Mouse (Mus musculus) lung, adult 18-20 months (tissue): ENCODE measurements around the gene Pmm1.
"Not testable (repeated sequence)": the region's sequence is repeated elsewhere in the genome, so short reads cannot be mapped to it uniquely, and the experiment has no call there.

Experiments
- DNase-seq, 2 experiments: peaks; one replicate each; pipeline ENCODE4 v3.0.0; 2022; ENCODE audit warnings: mixed read lengths in 2 of 2

Gene Pmm1

GRCm38 (mm10) chr15:81960171-81961077 is at the start of gene Pmm1:
Gene Pmm1, minus strand, starts transcription at chr15:81960930.
- peak; percentile 98 to 99 for DNase-seq

GRCm38 (mm10) chr15:82004257-82004656 is 43.5 kb upstream of the Pmm1 start:
- no peak for DNase-seq

- no peak for DNase-seq
Observed at GRCm38 (mm10) chr15:81993992-81994391, 33.3 kb upstream of the Pmm1 start.

GRCm38 (mm10) chr15:81990549-81990948 is 29.8 kb upstream of the Pmm1 start:
- DNase-seq: no peak

- peak; percentile 88 to 92 for DNase-seq
Observed at GRCm38 (mm10) chr15:81989371-81990062, 28.8 kb upstream of the Pmm1 start.

- no peak for DNase-seq
Observed at GRCm38 (mm10) chr15:81987646-81988045, 26.9 kb upstream of the Pmm1 start, which contains the start of gene Xrcc6. Gene Xrcc6, plus strand, starts transcription at chr15:81987835.

GRCm38 (mm10) chr15:81985267-81986161 is 24.8 kb upstream of the Pmm1 start:
- DNase-seq: no peak

GRCm38 (mm10) chr15:81982173-81982572 is 21.4 kb upstream of the Pmm1 start:
- DNase-seq: no peak

- DNase-seq: no peak
Observed at GRCm38 (mm10) chr15:81980321-81980720, 19.6 kb upstream of the Pmm1 start, which contains the start of gene 1700029P11Rik. Gene 1700029P11Rik, plus strand, starts transcription at chr15:81980540.

- DNase-seq: not testable (repeated sequence)
Observed at GRCm38 (mm10) chr15:81975156-81975555, 14.4 kb upstream of the Pmm1 start.

- not testable (repeated sequence) for DNase-seq
Observed at GRCm38 (mm10) chr15:81970498-81970897, 9.8 kb upstream of the Pmm1 start.

GRCm38 (mm10) chr15:81969635-81970034 is 8.9 kb upstream of the Pmm1 start:
- not testable (repeated sequence) for DNase-seq

- DNase-seq: peak; percentile 25 to 59
Observed at GRCm38 (mm10) chr15:81969173-81969572, 8.4 kb upstream of the Pmm1 start.

GRCm38 (mm10) chr15:81968447-81968846 is 7.7 kb upstream of the Pmm1 start:
- DNase-seq: no peak

GRCm38 (mm10) chr15:81967821-81968220 is 7.1 kb upstream of the Pmm1 start:
- DNase-seq: no peak

- peak in 1 of 2 experiments; percentile 38 for DNase-seq
Observed at GRCm38 (mm10) chr15:81966062-81966829, 5.5 kb upstream of the Pmm1 start.

- DNase-seq: no peak
Observed at GRCm38 (mm10) chr15:81964980-81965545, 4.3 kb upstream of the Pmm1 start.

- no peak for DNase-seq
Observed at GRCm38 (mm10) chr15:81964262-81964661, 3.5 kb upstream of the Pmm1 start.

- no peak for DNase-seq
Observed at GRCm38 (mm10) chr15:81961078-81961451, 335 bp upstream of the Pmm1 start.

- DNase-seq: no peak
Observed at GRCm38 (mm10) chr15:81958906-81959305, 1.8 kb downstream of the Pmm1 start.

GRCm38 (mm10) chr15:81957598-81957997 is 3.1 kb downstream of the Pmm1 start:
- no peak for DNase-seq
